Mouse (Mus musculus) activated CD4-positive, CD25-positive, alpha-beta regulatory T cell, adult 4 months (primary cell): ENCODE measurements around the gene Prkci. TPM values are rescaled to one million over a fixed set of nuclear protein-coding genes. Genes with fewer than 3 reads are reported as not detected.

Experiments used
- ATAC-seq: one replicate; pipeline ENCODE4 v1.8.0; 2017
- polyA plus RNA-seq, 2 experiments: library from polyadenylated mRNA; unstranded; fragments of 100-300 nt; shearing (Covaris generic); gene quantifications; one replicate each; pipeline ENCODE4 v1.2.1; 2017

The Prkci gene
- 1 to 10 TPM; 1.2 to 1.9 TPM for polyA plus RNA-seq

DNA sequence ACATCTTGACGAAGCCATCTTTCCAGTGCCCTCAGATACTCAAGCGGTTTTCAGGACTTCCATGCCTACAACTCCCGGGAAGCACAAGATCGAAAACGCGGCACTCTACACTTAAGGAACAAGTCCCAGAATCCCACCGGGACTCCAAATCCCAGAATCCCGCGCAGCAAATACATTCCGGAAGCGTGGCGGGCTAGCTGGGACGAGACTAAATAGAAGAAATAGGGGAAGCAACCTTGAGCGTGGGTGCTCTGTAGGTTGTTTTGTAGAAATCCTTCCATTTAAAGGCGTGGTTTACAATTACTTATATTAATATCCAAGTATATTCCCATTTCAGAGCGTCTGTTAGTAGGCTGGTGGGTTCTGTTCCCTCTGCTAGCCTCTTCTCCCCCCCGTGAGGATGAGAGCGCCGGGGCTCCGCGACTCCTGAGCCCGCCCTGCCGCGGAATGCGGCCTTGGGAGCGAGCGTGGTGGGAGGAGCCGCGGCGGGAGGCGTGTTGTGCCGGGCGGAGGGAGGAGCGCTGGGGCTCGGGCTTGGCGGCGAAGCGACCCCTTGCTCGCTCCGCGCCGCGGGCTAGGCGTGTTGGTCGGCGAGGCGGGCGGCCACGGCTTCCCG lies at the start of gene Prkci:
Gene Prkci, plus strand, starts transcription at position 465 of the 616 bp plus-strand sequence.
- peak; percentile 96 for ATAC-seq

DNA sequence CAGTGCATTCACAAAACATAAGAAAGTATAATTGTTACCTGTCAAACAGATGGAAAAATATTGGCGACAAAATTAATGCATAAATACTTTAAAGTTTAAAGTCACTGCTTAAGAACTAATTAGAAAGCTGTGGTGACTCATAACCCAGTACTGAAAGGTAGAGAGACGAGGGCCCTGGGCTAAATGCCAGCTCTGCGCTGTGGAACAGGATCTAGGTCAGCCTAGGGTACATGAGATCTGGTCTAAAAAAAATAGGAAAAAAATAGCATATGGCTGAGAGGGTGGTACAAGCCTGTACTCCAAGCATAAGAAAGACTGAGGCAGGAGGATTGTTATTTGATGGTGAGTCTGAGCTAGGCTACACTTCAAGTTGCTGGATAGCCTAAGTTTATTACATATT lies 43.9 kb upstream of the Prkci start:
- ATAC-seq = peak; percentile 42

DNA sequence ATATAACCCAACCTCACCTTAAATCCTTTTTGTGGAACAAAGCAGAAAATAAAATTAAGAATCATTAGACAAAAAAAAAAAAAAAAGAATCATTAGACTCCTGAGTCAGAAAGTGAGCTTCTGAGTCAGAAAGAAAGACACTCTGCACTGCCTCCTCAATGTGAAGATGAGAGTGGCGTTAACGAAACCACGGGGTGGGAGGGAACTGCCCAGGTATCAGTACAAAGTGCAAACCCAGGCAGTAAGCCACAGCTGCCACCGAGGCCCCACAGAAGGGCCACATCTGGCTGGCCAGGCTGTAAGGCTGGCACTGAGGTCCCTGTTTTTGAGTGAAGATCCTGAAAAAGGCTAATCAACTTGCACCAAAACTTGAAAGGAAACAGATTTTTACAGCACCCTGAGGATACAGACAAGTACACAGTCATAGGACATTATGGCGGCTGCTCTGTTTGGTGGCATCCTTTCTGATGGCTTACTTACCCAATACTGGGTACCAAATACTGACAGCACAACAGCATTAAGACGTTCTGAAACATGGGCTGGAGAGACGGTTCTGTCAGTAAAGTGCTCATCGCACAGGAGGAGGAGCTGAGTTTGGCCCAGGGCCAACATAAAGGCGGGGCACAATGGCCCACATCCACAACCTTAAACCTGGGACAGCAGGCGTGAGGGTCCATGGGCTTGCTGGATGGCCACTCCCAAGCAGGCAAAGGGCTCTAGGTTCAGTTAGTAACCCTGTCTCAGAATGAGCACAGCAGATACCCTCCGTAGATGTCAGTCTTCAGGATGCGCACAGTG lies 43.1 kb upstream of the Prkci start:
- peak; percentile 88 for ATAC-seq

DNA sequence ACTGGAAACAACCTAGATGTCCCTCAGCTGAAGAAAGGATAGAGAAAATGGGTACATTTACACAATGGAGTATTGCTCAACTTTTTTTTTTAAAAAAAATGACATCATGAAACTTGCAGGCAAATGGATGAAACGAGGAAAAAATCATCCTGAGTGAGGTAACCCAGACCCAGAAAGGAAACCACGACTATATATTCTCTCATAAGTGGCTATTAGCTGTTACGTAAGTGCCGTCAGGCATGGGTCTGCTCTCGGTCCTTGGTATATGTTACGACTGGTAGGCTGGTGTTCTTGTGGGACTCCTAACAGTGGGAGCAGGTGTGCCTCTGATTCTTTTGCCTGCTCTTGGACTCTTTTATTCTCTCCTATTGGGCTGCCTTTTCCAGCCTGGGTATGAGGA lies 39.2 kb upstream of the Prkci start:
- ATAC-seq = no peak

DNA sequence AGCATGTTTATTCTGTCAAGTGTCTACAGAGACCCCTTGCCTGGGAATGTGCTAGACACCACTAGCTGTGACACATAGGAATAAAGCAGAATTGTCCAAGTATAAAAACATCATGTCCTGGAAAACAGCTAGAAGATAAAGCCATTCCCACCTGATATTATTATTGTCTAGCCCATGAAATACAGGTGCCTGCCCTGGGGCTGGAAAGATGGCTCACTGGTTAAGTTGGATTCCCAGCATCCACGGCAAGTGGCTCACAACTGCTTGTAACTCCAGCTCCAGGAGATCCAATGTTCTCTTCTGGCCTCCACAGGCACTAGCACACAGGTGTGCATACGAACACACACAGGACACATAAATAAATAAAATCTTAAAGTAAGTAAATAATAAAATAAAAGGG lies 36.8 kb upstream of the Prkci start:
- ATAC-seq = no peak

DNA sequence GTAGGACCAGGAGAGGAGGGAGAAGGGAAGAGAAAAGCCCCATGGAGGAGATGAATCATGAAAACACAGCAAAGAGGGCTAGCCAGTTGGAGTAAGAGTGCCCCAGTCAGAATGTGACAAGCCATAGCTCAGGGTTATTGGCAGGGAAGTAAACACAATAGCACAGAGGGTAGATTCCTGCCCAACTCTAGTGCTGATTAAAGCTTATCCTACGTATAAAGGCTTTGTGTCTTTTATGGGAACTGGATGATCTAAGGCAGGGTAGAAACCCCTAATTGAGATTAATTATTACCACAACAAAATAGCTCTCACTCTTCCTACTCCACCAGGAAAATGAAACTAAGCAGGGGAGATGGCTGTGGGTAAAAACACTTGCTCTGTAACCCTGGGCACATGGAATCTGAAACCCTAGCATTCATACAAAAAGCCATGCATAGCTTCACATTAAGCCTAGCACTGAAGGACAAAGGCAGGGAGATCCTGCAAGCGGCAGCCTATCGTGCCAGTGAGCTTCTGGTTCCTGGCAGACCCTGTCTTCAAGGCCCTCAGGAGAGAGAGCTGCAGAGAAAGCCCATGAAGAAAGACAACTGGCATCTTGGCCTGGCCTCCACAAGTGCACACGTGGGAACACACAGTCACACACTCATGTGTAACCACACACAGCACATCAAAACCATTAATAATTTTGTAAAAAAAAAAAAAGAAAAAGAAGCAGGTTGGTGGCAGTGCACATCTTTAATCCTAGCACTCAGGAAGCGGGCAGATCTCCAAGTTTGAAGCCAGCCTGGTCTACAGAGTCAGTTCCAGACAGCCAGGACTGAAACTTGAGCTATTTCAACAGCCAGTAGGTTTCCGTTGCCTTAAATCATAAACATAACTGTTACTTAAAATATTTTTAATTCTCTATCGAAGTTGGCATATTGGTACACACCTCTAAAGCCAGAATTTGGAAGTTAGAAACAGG lies 35.4 kb upstream of the Prkci start:
- no peak for ATAC-seq

DNA sequence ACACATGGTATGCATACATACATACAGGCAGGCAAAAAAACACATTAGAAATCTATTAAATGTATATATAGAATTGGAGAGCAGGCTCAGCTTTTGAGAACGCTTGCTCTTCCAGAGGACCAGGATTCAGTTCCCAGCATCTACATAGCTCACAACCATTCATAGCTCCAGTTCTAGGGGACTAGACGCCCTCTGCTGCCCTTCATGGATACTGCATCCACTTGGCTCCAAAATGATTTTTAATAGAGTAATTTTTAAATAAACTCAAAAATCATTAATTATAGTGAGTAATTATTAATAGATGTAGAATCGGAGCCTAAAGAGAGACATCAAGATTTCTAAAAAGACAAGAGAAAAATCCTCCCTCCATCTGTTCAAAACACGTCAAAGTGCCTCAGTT lies 32.4 kb upstream of the Prkci start:
- ATAC-seq = no peak

DNA sequence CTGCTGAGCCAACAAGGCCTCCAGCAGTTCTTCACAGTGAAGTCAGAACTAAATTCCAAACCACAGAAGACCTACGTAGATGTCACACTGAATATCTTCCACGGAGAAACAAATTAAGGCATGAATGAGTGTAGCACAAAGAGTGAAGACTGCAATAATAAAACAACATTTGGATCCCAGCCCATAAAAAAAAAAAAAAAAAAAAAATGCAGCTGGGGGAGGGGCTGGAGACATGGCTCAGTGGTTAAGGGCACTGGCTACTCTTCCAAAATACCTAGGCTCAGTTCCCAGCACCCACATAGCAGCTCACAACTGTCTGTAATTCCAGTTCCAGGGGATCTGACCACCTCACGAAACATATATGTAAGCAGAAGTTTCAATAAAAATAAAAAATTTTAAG lies 31.3 kb upstream of the Prkci start:
- ATAC-seq = no peak

DNA sequence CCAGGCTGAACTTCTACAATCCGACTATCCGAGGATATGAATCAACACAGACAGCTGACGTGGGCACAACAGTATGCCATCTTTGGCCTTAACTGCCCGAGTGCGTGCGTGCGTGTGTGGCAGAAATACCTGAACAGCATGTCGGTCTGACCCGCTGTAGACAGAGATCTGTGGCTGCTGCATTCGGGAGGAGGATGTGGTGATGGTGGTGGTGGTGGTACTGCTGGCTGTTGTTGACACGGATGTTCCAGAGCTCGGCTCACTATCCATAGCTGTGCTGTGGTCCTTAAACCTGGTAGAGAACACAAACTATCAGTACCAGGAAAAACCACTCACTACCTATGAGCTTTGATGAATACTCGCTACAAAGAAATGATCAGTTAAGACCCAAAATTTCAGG lies 29.9 kb upstream of the Prkci start:
- peak; percentile 71 for ATAC-seq

DNA sequence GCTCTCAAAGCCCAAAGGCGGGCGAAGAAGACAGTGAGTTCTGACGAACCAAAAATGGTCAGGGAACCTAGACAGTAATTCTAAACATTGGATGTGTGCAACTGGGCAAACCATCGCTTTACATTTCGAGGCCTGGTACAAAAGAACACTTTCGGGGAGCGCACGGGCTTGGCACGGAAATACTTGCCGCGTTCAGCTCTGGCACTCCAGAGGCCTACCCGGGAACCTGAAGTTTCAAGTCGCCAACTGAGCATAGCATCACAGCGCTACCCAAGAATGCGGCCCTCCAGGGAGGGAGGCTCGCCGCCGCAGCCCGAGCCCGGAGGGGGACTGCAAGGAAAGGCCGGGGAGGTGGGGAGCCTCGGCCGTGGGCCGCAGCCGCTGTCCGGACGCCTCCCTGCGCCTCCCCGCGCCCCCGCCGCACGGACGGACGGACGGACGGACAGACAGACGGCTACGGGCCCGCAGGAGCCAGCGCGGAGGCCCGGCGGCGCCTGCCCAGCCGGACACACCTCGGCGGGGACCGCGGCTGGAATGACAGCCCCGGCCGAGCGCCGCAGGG lies 26.9 kb upstream of the Prkci start:
- ATAC-seq = peak; percentile 34

DNA sequence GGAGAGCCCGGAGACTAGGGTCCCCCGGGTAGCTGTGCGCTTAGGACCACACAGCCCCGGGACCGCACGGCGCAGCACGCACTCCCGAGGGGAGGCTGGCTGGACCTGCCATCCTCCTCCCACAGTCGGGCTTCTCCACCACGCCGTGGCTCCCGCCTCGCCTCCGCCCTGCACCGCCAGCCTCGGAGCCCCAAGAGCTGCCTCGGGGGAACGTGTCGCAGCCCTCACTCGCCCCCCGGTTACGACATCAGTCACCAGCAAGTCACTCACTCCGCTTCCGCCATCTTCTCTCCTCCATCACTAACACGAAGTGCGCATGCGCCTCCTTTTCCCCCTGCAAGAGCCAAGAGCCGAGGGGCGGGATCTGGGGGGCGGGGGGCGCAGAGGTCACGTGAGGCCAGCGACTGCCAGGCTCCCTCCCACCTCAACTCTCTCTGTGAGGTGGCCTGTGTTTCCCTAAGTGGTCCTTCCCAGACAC lies 26.4 kb upstream of the Prkci start, which contains the start of gene Phc3:
Gene Phc3, minus strand, starts transcription at position 312 of the 478 bp plus-strand sequence.
- peak; percentile 28 for ATAC-seq

DNA sequence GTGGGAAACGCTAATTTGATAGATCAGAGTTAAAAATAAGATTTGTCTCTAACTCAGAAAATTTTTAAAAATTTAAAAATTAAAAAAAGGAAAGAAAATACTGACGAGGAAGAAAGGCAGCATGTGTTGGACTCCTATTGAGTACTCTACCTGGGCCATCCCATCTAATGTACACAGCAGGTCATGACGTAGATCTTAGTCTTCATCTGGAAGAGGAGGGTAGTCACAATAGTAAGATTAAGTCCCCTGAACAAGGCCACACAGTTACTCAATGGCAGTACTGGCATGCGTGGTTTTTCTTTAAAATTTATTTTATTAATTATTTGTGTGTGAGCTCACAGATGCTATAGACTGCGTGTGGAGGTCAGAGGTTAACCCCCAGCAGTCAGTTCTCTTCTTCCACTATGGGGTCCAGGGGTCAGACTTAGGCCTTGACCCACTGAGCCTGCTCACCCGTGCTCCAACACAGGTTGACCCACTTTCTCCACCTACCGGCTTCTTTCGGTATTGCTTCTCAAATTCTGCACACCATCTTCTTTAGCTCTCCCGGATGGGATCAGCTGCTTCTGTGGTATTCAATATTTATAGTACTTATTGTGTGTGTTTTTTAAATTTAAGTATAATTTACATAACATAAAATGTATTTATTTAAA lies 20.3 kb upstream of the Prkci start:
- ATAC-seq = peak; percentile 79

DNA sequence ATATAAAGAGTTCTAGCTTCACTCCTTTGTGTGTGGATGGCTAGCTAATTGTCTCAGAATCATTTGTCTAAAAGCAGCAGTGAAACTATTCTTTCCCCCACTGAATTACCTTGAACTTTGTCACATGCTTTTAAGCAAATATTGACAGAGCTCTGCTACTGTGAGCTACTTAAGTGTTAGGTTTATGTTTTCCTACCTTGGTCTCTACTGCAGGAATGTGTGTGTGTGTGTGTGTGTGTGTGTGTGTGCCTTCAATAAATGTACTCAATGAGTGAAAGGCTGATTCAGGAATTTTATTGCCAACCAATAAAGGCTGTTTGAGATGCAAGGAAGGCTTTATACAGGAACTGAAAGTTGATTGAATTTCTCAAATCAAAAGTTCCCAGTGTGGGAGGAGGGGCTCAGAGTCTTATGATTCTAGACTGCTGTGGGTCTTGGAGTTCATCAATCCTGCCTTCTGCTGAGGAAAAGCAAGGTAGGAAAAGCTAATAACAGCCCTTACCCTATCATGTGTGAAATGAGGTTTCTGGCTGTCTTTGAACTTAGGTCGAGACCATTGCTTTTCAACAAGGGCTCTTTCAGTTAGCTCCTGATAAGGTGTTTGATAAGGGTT lies 18.4 kb upstream of the Prkci start:
- no peak for ATAC-seq

DNA sequence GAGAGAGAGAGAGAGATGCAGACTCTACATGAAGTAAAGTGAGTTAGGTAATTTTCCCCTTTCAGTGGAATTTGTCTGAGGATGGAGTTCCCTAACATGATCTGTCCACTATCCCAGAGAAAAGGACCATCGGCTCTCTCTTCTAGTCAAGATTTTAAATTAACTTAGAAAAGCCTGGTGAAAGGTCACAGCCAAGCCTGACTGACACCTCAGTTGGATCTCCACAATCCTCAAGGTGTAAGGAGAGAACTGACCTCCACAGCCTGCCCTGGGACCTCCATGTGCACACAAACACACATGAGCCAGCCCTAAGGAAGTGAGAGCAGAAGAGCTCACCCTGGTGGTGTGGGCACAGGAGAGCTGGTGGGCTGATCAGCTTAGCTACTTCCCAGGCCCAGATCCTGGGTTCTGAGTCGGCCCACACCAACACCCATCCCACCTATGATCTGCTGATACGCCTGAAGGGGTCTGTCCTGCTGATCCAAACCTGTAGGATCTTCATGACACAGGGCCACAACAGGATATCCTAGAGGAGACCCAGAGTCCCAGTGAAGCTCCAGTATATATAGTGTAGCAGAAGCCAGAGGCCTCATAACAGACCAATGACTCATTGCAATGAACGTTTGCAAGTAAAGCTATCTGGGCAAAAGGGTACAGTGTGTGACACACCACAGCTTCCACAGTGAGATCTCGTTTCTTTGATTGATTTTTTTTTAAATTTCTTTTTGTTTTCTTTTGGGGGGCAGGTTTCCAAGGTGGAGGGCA lies 13.7 kb upstream of the Prkci start:
- no peak for ATAC-seq

DNA sequence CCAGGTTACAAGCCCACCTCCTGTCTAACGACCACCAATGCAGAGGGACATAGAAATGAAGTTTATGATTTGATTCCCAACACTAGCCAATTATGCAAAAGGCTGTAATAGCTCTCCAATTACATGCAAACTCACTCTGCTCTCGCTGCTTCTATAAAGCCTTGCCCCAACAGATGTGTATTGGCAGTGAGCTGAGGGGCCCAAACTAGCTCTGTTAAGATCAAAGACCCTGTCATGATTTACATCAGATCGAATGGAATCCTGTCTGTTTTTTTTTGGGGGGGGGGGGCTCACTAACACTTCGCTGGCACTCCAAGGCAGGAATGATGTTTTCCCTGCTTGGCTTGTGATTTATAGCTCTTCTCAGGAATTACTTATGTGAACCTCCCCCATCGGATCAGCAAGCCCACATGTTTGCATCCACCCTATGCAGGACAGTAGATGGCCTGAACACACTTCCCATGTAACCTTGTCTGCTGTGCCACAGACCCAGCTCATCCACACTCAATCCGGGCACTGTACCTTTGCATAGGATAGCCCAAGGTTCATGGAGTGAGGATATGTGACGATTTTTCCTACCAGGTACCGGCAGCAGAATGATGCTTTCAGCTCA lies 12.5 kb upstream of the Prkci start:
- no peak for ATAC-seq

DNA sequence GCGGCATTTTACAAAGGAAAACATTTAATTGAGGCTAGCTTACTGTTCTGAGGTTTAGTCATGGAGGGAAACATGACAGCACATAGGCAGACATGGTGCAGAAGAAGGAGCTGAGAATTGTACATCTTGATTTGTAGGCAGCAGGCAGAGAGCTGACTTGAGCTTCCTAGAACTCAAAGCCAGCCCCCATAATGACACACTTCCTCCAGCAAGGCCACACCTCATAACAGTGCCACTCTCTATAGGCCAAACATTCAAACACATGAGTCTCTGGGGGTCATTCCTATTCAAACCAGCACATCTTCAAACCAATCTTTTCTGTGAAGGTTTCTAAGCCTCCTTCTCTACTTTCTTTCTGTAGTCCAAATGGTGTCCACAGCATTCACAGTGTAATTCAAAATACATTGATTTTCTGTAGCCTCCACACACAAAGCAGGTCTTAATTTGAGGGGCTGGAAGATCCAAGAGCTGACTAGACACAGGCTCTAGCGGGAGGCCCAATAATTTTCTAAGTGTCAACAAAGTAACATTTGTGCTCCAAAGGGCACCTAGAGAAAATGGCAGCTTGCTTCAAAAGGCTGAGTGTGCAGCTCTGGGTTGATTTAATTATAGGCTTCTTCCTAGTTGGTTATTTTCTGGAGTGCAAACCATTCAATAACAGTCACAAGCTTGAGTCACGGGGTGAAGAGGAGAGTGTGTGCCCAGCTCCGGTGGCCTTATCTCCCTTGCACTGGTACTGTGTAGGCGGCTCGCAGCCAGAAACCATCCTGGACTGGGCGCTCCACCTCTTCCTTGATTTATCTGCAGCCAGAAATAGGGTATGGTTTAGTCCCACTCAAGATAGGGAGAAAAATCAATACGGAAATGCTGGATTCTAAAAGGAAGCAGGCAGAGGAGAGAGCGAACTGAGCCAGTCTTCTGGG lies 7.9 kb upstream of the Prkci start:
- ATAC-seq = no peak

DNA sequence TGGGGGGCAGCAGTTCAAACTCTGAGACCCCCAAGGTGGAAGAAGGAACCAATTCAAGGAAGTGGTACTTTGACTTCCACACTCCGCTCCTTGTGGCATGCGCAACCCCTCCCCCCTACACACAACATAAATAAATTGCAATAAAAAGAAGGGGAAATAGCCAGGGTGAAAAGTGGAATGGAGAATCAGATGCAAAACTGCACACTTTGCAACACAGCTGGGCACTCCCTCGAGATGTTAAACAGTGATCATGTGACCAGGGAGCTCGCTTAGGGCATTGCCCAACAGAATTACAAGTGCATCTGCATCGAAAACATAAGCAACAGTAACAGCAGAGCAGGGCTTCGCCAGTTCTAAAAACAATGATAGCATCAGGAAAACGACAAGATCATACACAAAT lies 3.4 kb upstream of the Prkci start:
- ATAC-seq = no peak

DNA sequence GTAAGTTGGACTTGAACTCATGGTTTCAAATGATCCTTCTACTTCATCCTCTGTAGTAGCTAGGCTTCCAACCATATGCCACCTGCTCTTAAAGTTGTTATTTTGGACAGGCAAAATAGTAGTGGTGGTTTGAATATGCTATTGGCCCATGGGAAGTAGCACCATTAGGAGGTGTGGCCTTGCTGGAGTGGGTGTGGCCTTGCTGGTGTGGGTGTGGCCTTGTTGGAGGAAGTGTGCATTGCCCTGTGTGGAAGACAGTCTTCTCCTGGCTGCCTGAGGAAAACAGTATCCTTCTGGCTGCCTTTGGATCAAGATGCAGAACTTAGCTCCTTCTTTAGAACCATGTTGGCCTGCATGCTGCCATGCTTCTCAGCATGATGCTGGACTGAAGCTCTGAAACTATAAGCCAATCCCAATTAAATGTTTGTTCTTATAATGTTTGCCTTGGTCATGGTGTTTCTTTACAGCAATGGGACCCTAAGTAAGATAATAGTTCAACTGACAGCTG lies 2.4 kb upstream of the Prkci start:
- no peak for ATAC-seq

DNA sequence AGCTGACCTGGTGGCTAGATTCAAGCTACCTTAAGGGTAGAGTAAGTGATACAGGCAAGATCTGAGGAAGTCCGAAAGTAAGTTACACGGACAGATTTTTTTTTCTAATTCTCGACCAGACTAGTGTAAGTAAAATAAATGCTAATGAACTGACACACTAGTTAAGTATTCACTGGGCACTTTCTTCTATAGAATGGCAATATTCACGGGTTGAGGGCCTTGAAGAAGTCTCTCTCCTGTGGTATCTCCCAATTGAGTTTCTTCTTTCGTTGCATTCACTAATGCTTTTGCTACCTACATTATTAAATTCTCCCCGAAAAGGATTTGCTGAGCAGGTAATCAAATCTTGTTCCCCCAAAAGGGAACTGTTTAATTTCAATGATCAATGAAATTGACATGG lies 688 bp upstream of the Prkci start:
- ATAC-seq = peak; percentile 1
